15 mouse cellular contexts compared by ENCODE assay signal in the genomic region with DNA sequence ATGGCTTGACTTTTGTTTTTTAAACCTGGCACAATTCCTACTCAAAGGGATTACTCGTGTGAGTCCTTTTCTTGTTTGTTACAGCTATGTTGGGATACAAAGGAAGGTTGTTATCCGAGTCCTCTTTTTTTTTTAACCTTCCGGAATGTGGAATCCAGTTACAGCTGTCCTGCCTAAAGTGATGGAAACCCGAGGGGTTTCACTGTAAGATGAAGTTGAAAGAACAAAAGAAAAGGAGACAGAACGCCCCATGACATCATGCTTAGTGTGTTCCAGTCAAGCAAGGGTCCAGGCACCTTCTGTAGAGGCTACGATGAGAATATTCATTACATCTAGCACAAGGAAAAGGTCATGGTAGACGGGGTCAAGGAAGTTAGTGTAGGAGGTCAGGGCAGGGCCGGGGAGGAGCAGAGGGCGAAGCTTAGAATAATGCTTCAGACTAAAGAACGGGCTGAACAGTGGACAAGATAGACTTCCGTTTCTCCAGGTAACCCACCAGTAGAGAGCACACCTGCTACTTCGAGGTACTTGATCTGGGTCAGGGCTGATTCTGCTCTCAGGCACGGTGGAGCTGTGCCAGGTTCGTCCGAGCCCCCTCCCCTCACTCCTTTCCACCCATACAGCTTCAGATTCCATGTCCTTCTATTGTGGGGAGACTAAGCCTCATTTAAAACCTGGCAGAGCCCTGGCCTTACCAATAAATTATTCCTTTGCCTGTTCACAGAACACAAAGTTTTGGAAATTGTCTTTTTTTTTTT. TPM values are rescaled to one million over a fixed set of nuclear protein-coding genes. Genes with fewer than 3 reads are reported as not detected.
DNase-seq lines count a peak whose midpoint lies in the region; ATAC-seq and TF ChIP-seq lines count a peak whose summit lies in the region.
"Had no signal": no experiment of that assay in that cellular context is flagged by ENCODE, and none has a peak within 500 bp of the region (broad histone marks: within the 10 kb centered on the region; RNA-seq: fewer than 3 reads in every experiment).

No protein-coding gene starts in this region.

- H3K4me1 ChIP-seq in hindbrain, embryonic 14.5 days (replicated peaks; ENCODE audit: control insufficient read depth, insufficient read depth, low read length), result peaks cover 14% of the 10 kb centered on the region
- H3K4me1 ChIP-seq in hindbrain, embryonic 12.5 days, result peaks cover 7% of the 10 kb centered on the region
- peaks cover 17% of the 10 kb centered on the region for H3K4me1 ChIP-seq in embryonic facial prominence, embryonic 10.5 days
- H3K4me1 ChIP-seq in limb, embryonic 10.5 days, result peaks cover 16% of the 10 kb centered on the region
- H3K4me1 ChIP-seq in heart, adult 2 months (ENCODE audit: control insufficient read depth, insufficient read depth, low read length), result no peaks in the 10 kb centered on the region
- H3K4me1 ChIP-seq: liver, embryonic 15.5 days; stomach, embryonic 15.5 days had no signal

- no peak overlapping the region for H3K4me3 ChIP-seq in hindbrain, embryonic 14.5 days (replicated peaks; ENCODE audit: low read length)
- no peak overlapping the region for H3K4me3 ChIP-seq in hindbrain, embryonic 12.5 days
- peak overlapping the region; percentile 5; the same call in 1 of the 2 replicates for H3K4me3 ChIP-seq in embryonic facial prominence, embryonic 10.5 days
- no peak overlapping the region for H3K4me3 ChIP-seq in limb, embryonic 10.5 days
- no peak overlapping the region for H3K4me3 ChIP-seq in heart, adult 2 months
- H3K4me3 ChIP-seq: liver, embryonic 15.5 days; neural tube, embryonic 12.5 days; stomach, embryonic 15.5 days had no signal

- no peak overlapping the region for H3K9ac ChIP-seq in hindbrain, embryonic 14.5 days
- H3K9ac ChIP-seq in hindbrain, embryonic 12.5 days, result no peak overlapping the region
- H3K9ac ChIP-seq in heart, adult 2 months (ENCODE audit: low read depth, low read length), result no peak overlapping the region
- H3K9ac ChIP-seq: liver, embryonic 15.5 days; neural tube, embryonic 12.5 days; stomach, embryonic 15.5 days had no signal

- no peaks in the 10 kb centered on the region for H3K9me3 ChIP-seq in hindbrain, embryonic 14.5 days (ENCODE audit: control insufficient read depth, low read length)
- no peaks in the 10 kb centered on the region; the same call in 1 of the 2 replicates for H3K9me3 ChIP-seq in hindbrain, embryonic 12.5 days (replicated peaks)
- no peaks in the 10 kb centered on the region for H3K9me3 ChIP-seq in embryonic facial prominence, embryonic 10.5 days
- no peaks in the 10 kb centered on the region for H3K9me3 ChIP-seq in limb, embryonic 10.5 days (replicated peaks)
- H3K9me3 ChIP-seq: liver, embryonic 15.5 days; neural tube, embryonic 12.5 days; stomach, embryonic 15.5 days had no signal

- peak; percentile 45 for DNase-seq in hindbrain, embryonic 14.5 days (ENCODE audit: low spot score)
- peak; percentile 16 for DNase-seq in Muller cell, postnatal 12 days (ENCODE audit: inconsistent ontology term)
- DNase-seq in embryonic facial prominence, embryonic 10.5 days (ENCODE audit: low spot score), result peak; percentile 28
- DNase-seq in limb, embryonic 10.5 days (ENCODE audit: low spot score), result peak; percentile 37
- no peak for DNase-seq in urinary bladder, adult 18-20 months (ENCODE audit: low spot score in 2 of 2)
- no peak for DNase-seq in left cerebral cortex, adult 18-20 months (ENCODE audit: low spot score in 2 of 2)
- DNase-seq in heart, adult 2 months, result no peak
- DNase-seq: cerebellum, adult 18-20 months; heart, postnatal 36 days; kidney, postnatal 36 days had no signal

- intact Hi-C loops in heart, adult 2 months (cut with DNase I), result loop anchor here (10.0 kb wide), 1 partner anchor 309 kb away; no protein-coding TSS in a partner anchor

- no peak for TF ChIP-seq EP300 in heart, adult 2 months (IDR thresholded peaks at IDR 0.05; ENCODE audit: insufficient read depth, low read depth, low read length)

- H3K79me2 ChIP-seq in heart, adult 2 months (replicated peaks; ENCODE audit: control insufficient read depth, insufficient read depth, low read length), result no peaks in the 10 kb centered on the region

- TF ChIP-seq CTCF in heart, adult 2 months (IDR thresholded peaks at IDR 0.05), result no peak

- ATAC-seq in hindbrain, embryonic 14.5 days (ENCODE audit: low FRiP score), result no peak
- no peak for ATAC-seq in hindbrain, embryonic 12.5 days (ENCODE audit: low FRiP score)

- no peak for TF ChIP-seq POLR2A in heart, adult 2 months (IDR thresholded peaks at IDR 0.05; ENCODE audit: insufficient read depth, low read depth, low read length)

- no peak overlapping the region for H3K27ac ChIP-seq in hindbrain, embryonic 14.5 days
- H3K27ac ChIP-seq in hindbrain, embryonic 12.5 days, result no peak overlapping the region
- peak overlapping the region; percentile 61 for H3K27ac ChIP-seq in embryonic facial prominence, embryonic 10.5 days (replicated peaks)
- H3K27ac ChIP-seq in limb, embryonic 10.5 days, result peak overlapping the region; percentile 71
- H3K27ac ChIP-seq in heart, adult 2 months, result no peak overlapping the region
- H3K27ac ChIP-seq: liver, embryonic 15.5 days; neural tube, embryonic 12.5 days; stomach, embryonic 15.5 days had no signal

- peak overlapping the region; percentile 15; the same call in 1 of the 2 replicates for H3K4me2 ChIP-seq in hindbrain, embryonic 14.5 days (replicated peaks)
- no peak overlapping the region for H3K4me2 ChIP-seq in hindbrain, embryonic 12.5 days (replicated peaks)
- H3K4me2 ChIP-seq: liver, embryonic 15.5 days; neural tube, embryonic 12.5 days; stomach, embryonic 15.5 days had no signal

- WGBS in hindbrain, embryonic 14.5 days, result 37% methylated on average over 15 of the region's 15 CpGs
- 45% methylated on average over 15 of the region's 15 CpGs for WGBS in hindbrain, embryonic 12.5 days
- WGBS in embryonic facial prominence, embryonic 10.5 days, result 30% methylated on average over 15 of the region's 15 CpGs
- WGBS in limb, embryonic 10.5 days, result 60% methylated on average over 15 of the region's 15 CpGs
- 65% methylated on average over 15 of the region's 15 CpGs for WGBS in heart, adult 2 months

- no peaks in the 10 kb centered on the region for H3K36me3 ChIP-seq in hindbrain, embryonic 14.5 days (replicated peaks; ENCODE audit: control insufficient read depth, insufficient read depth)
- no peaks in the 10 kb centered on the region for H3K36me3 ChIP-seq in hindbrain, embryonic 12.5 days
- H3K36me3 ChIP-seq in embryonic facial prominence, embryonic 10.5 days (replicated peaks), result peaks cover 14% of the 10 kb centered on the region
- peaks cover 25% of the 10 kb centered on the region for H3K36me3 ChIP-seq in limb, embryonic 10.5 days
- no peaks in the 10 kb centered on the region for H3K36me3 ChIP-seq in heart, adult 2 months (ENCODE audit: control insufficient read depth, insufficient read depth, low read length)
- H3K36me3 ChIP-seq: liver, embryonic 15.5 days; neural tube, embryonic 12.5 days; stomach, embryonic 15.5 days had no signal

- no peaks in the 10 kb centered on the region for H3K27me3 ChIP-seq in hindbrain, embryonic 14.5 days (ENCODE audit: control insufficient read depth, insufficient read depth, low read length)
- H3K27me3 ChIP-seq in hindbrain, embryonic 12.5 days, result no peaks in the 10 kb centered on the region
- no peaks in the 10 kb centered on the region for H3K27me3 ChIP-seq in embryonic facial prominence, embryonic 10.5 days (replicated peaks; ENCODE audit: low read depth, poor library complexity, severe bottlenecking)
- no peaks in the 10 kb centered on the region for H3K27me3 ChIP-seq in limb, embryonic 10.5 days (ENCODE audit: low read depth, poor library complexity, severe bottlenecking)
- H3K27me3 ChIP-seq in heart, adult 2 months (ENCODE audit: control insufficient read depth, insufficient read depth, low read length), result no peaks in the 10 kb centered on the region
- H3K27me3 ChIP-seq: CH12.LX; liver, embryonic 15.5 days; neural tube, embryonic 12.5 days; stomach, embryonic 15.5 days had no signal

RNA-seq across cellular contexts. Expression of a gene that starts 37.7 kb away (rescaled TPM):
- 15.9 and 18.8 TPM in 2 replicates for polyA plus RNA-seq in hindbrain, embryonic 14.5 days (2014; fragmentation: Nextera tagmentation; extraction: Ambion mirVana)
- polyA plus RNA-seq in hindbrain, embryonic 12.5 days (2016; fragmentation: Nextera tagmentation; extraction: Ambion mirVana), result 14.8 and 16.3 TPM in 2 replicates
- polyA plus RNA-seq in embryonic facial prominence, embryonic 10.5 days (2016; fragmentation: Nextera tagmentation; extraction: Ambion mirVana), result 14.4 and 15.1 TPM in 2 replicates
- polyA plus RNA-seq in limb, embryonic 10.5 days (2016; fragmentation: Nextera tagmentation; extraction: Ambion mirVana), result 20.4 and 21.1 TPM in 2 replicates
- total RNA-seq in left cerebral cortex, adult 18-20 months (2021), result 10 to 100 TPM; 16.2 to 17.3 TPM
- 1 to 10 TPM; 4.9 to 6.4 TPM for total RNA-seq in heart, adult 2 months (2021)
- 4.6 and 5.2 TPM in 2 replicates for polyA plus RNA-seq in heart, adult 2 months (2012; rRNA removed)

Comparison
In these comparisons a context has a peak if more than half of its experiments do, and no peak if none do; other contexts are left out.
1. DNase-seq: peak in hindbrain, embryonic 14.5 days (single experiment), Muller cell, postnatal 12 days (single experiment), embryonic facial prominence, embryonic 10.5 days (single experiment) and limb, embryonic 10.5 days (single experiment); none in urinary bladder, adult 18-20 months (0 of 2), left cerebral cortex, adult 18-20 months (0 of 2) and heart, adult 2 months (0 of 2).
2. H3K27ac ChIP-seq: peak in embryonic facial prominence, embryonic 10.5 days (single experiment) and limb, embryonic 10.5 days (single experiment); none in hindbrain, embryonic 14.5 days (single experiment), hindbrain, embryonic 12.5 days (single experiment) and heart, adult 2 months (single experiment).